Mouse (Mus musculus): ENCODE data around the gene Ptk6.
"Not testable (repeated sequence)": the region's sequence is repeated elsewhere in the genome, so short reads cannot be mapped to it uniquely, and the experiment has no call there.

The Ptk6 gene

GRCm38 (mm10) chr2:181219538-181220216 is 17.1 kb upstream of the Ptk6 start, which contains the start of gene Fndc11:
Gene Fndc11, plus strand, starts transcription at chr2:181220013.
- DNase-seq (ENCODE audit: low read depth, low spot score), result peak; percentile 24

DNA sequence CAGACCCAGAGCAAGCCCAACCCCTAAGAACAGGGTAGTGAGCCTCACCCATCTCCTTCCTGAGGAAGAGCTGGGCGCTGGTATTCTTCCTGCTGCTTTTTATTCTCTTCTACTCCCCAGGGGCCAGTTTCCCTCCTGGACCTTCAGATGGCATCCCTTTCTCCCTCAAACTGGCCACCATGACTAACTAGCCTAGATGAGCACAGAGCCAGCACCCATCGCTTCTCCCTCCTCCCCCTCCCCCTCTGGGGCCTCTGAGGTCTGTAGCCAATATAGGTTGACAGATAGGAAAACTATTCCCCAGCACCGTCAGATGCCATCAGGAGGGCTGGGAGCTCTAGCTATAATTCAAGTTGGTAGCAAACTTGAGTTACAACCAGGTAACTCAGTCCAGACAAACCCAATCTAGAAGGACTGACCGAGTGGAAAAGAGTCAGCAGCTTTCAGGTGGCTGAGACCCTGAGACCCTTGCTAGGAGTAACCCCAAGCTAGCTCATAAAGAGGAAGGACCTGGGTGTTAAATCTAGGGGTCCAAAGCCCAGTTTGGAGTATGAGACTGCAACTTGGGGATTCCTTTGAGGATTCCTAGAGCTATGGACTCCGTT is 16.4 kb upstream of the Ptk6 start:
- no peak for DNase-seq (ENCODE audit: low read depth, low spot score)

DNA sequence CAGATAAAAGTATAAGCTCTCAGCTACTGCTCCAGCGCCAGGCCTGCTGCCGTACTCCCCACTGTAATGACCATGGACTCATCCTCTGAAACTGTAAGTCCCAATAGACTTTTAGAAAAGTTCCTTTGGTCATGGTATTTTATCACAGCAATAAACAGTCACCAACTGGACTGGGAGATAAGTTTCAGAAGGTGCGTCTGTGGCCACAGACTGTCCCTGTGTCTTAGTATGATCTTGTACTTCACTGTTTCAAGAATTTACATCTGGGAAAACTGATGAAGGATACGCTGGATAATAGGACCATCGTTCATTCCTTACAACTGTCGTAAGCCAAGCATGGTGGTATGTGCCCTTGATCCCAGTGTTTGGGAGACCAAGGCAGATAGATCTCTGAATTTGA is 13.4 kb upstream of the Ptk6 start:
- no peak for DNase-seq (ENCODE audit: low read depth, low spot score)

GRCm38 (mm10) chr2:181213021-181213445 is 10.4 kb upstream of the Ptk6 start, which contains the start of gene Srms:
Gene Srms, minus strand, starts transcription at chr2:181213185.
- no peak for DNase-seq (ENCODE audit: low read depth, low spot score)

- DNase-seq (ENCODE audit: low read depth, low spot score), result no peak
Measured at GRCm38 (mm10) chr2:181212389-181213020, 9.9 kb upstream of the Ptk6 start.

GRCm38 (mm10) chr2:181206118-181206517 is 3.5 kb upstream of the Ptk6 start:
- no peak for DNase-seq (ENCODE audit: low read depth, low spot score)

DNA sequence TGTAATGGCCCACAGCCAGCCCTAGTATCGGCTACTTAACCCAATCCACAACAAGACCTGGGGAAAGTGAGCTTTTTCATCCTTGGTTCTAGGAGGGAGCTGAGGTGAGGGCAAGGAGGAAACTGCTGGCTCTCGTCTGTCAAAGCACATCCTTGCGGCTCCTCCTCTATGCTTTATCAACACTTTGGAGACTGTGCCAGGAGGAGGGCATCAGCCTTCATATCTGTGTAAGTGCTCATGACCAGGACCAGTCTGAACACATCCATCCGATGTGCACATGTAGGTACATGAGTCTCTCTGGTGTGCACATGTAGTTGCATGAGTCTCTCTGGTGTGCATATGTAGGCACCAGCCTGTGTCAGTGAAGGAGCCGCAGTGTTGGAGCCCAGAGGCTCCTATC is 3.1 kb upstream of the Ptk6 start:
- DNase-seq (ENCODE audit: low read depth, low spot score), result no peak

DNA sequence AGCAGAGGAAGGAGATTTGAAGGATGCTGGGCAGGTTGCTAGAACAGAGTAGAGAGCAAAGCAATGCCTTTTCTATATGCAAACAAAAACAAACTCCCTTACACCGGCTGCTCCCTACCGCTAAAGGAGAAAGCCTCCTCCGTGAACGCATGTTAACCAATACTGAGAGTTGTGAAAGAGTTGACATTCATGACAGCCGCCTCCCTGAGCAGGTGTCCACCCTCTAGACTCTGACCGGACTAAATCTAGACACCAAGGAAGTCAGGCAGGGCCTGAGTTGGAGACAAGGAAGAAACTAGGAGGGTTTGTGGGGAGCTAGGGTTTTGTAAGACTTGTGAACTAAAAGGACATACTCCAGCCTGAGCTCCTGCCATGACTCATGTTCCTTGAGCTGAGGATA is 297 bp upstream of the Ptk6 start:
- no peak for DNase-seq (ENCODE audit: low read depth, low spot score)

GRCm38 (mm10) chr2:181201606-181202005 is 983 bp downstream of the Ptk6 start:
- no peak for DNase-seq (ENCODE audit: low read depth, low spot score)

GRCm38 (mm10) chr2:181196628-181197300 is 5.8 kb downstream of the Ptk6 start:
- no peak for DNase-seq (ENCODE audit: low read depth, low spot score)

- DNase-seq (ENCODE audit: low read depth, low spot score), result no peak
Measured at GRCm38 (mm10) chr2:181193044-181193443, 9.5 kb downstream of the Ptk6 start.

GRCm38 (mm10) chr2:181191936-181192335 is 10.7 kb downstream of the Ptk6 start:
- no peak for DNase-seq (ENCODE audit: low read depth, low spot score)

GRCm38 (mm10) chr2:181191385-181191784 is 11.2 kb downstream of the Ptk6 start:
- DNase-seq (ENCODE audit: low read depth, low spot score), result not testable (repeated sequence)

- DNase-seq (ENCODE audit: low read depth, low spot score), result no peak
Measured at GRCm38 (mm10) chr2:181189321-181189720, 13.3 kb downstream of the Ptk6 start.

- DNase-seq (ENCODE audit: low read depth, low spot score), result no peak
Measured at GRCm38 (mm10) chr2:181188681-181189080, 13.9 kb downstream of the Ptk6 start.

DNA sequence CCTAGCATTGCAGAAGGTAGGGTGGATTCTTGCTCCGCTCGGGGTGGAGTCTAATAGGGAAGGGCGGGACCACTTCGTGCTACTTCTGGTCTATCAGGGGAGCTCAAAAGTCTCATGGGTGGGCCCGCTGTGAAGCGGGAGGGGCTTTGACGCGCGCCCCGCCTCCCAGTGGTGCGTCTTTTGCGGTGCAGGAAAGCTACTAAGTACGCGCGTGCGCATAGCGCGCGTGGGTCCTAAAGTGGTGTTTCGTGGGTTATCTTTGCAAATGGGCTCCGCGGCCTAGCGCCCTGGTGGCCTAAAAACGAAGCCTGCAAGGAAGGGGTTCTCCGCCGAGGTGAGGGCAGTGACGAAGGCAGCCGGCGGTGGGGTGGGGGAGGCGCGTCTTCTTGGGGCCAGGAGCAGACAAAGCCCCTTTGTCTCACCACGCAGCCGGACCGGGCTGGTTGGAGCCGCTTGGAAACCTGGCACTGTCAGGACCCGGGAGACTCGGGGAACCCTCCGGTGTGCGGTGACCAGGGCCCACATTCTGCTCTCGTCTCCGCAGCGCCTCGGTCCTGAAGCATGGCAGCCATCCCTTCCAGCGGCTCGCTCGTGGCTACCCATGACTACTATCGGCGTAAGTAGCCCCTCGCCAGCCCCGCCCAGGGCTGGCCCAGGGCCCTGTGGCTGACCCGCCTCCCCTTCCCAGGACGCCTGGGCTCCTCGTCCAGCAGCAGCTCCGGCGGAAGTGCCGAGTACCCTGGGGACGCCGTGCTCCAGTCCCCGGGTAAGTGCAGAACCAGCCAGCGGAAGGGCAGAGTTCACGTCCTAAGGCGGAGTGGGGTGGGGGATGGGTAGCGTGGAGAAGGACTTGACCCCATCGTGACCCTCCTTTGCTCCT is 15.2 kb downstream of the Ptk6 start, which contains the start of gene Ppdpf:
Gene Ppdpf (plus strand): TSS at position 127 of the 880 bp plus-strand sequence.
- DNase-seq (ENCODE audit: low read depth, low spot score), result peak; percentile 86

DNA sequence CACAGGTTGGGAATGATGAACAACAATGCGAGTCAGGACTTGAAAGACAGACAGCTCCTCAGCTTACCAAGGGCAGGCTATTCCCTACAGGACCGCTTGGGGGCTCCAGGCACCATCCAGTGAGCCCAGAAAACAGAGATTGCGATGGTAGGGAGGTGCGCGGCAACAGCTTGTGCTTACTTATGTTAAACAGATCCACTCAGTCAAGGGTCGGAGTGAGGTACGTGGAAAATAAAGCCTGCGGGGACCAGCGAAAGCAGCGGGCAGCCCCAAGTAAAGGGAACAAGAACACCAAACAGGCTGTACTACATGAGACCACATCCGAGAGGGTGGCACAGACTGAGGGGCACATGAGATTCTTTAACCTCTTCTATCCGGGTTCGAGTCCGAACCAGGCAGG is 16.0 kb downstream of the Ptk6 start:
- peak; percentile 78 for DNase-seq (ENCODE audit: low read depth, low spot score)

DNA sequence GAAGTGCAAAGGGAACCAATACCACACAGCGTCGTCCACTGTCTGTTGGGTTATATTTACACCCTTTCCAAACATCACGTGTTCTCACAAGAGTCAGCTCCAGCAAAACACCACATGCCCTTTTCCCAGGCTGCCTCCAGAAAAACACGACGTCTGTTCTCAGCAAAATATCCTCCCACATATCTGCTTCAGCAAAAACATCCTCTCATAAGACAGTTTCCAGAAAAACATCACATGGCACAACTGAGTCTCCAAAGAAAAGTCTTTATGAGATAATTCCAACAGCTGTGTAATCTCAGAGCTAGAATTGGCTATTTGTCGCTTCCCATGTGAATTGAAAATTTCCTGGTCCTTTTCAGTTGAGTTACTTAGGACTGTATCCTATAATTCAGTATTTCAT is 21.7 kb downstream of the Ptk6 start:
- DNase-seq (ENCODE audit: low read depth, low spot score), result no peak

DNA sequence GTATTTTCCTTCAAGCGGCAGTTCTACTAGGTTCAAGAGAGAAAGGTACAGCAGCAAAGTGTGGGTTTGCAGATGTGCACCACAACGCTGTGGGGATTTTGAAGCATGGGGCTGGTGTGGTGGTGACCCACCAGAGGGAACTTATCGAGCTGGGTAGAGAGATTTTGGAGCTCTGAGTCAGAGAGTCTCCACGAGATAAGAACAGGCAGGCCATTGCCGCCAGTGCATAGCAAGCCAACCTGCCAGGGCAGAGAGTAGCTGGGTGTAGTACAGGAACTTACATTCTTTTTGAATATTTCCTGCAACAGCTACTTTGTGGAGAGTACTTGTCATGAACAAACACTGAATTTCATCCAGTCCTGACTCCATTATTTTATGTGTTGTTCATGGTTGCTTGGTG is 24.1 kb downstream of the Ptk6 start:
- DNase-seq (ENCODE audit: low read depth, low spot score), result no peak

DNA sequence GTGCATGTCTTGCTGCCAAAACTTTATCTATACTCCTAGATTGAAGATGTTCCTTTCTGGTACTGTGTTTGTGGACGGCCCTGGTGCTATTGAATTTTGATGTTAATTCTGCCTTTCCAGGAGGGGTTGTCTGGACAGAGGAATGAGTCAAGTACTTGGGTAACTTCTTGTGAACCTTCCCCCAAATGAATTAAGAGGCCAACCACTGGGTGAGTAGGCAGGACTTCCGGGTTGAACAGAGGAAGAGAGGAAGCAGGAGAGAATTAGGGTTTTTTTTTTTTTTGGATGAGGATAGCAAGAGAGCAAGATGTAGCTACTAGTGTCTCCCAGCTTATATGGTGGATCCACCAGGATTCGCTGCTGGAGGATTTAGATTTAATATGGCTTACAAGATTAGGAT is 24.6 kb downstream of the Ptk6 start:
- DNase-seq (ENCODE audit: low read depth, low spot score), result no peak

- DNase-seq (ENCODE audit: low read depth, low spot score), result no peak
Measured at GRCm38 (mm10) chr2:181174646-181175045, 27.9 kb downstream of the Ptk6 start.

All from brain, embryonic 18.5 days (tissue).